Mouse (Mus musculus) right cerebral cortex, adult 2 months (tissue): ENCODE measurements around the gene Necap2.
A peak's percentile ranks its signal among the peaks of the same experiment; 100 is the strongest.

Experiments
- DNase-seq, 2 experiments: peaks; one replicate each; pipeline ENCODE4 v3.0.0; 2021 to 2022; ENCODE audit warnings: low spot score in 2 of 2

Necap2 gene

GRCm38 (mm10) chr4:141033606-141034549 lies 44.3 kb downstream of the Necap2 start:
- no peak for DNase-seq

GRCm38 (mm10) chr4:141031733-141032132 lies 46.4 kb downstream of the Necap2 start:
- peak; percentile 75 to 86 for DNase-seq

GRCm38 (mm10) chr4:141030541-141031206 lies 47.5 kb downstream of the Necap2 start:
- DNase-seq, result no peak

- DNase-seq, result no peak
These were observed 53.2 kb downstream of the Necap2 start for GRCm38 (mm10) chr4:141024992-141025391.

GRCm38 (mm10) chr4:141024052-141024451 lies 54.1 kb downstream of the Necap2 start:
- DNase-seq, result no peak

- DNase-seq, result no peak
These were observed 56.6 kb downstream of the Necap2 start for GRCm38 (mm10) chr4:141021614-141021929.

GRCm38 (mm10) chr4:141020811-141021613 lies 57.1 kb downstream of the Necap2 start:
- DNase-seq, result no peak

GRCm38 (mm10) chr4:141020220-141020619 lies 57.9 kb downstream of the Necap2 start:
- DNase-seq, result no peak

GRCm38 (mm10) chr4:141017657-141018436 lies 60.3 kb downstream of the Necap2 start:
- no peak for DNase-seq
